Mouse (Mus musculus) midbrain, embryonic 12.5 days (tissue): ENCODE data around the gene Grip1. TPM values are rescaled to one million over a fixed set of nuclear protein-coding genes. Genes with fewer than 3 reads are reported as not detected.

Source experiments
- ATAC-seq: fragments of 200-750 bp; cut with Nextera tagmentation; 2 replicates; pipeline ENCODE4 v1.8.0; 2017; ENCODE audit warnings: low read depth, moderate TSS enrichment, moderate library complexity; ENCODE audit not compliant: low FRiP score
- H3K27ac ChIP-seq: fragments of 300-500 bp; sonication (generic); replicated peaks from 2 replicates; pipeline ENCODE4 v1.5.1; 2016; ENCODE audit warnings: mild to moderate bottlenecking
- H3K27me3 ChIP-seq: fragments of 300-500 bp; sonication (generic); 2 replicates; pipeline ENCODE4 v1.6.1; 2016; ENCODE audit warnings: mild to moderate bottlenecking
- H3K36me3 ChIP-seq: fragments of 300-500 bp; sonication (generic); 2 replicates; pipeline ENCODE4 v1.6.1; 2016
- H3K4me1 ChIP-seq: fragments of 300-500 bp; sonication (generic); 2 replicates; pipeline ENCODE4 v1.6.1; 2016
- H3K4me2 ChIP-seq: fragments of 300-500 bp; sonication (generic); replicated peaks from 2 replicates; pipeline ENCODE4 v1.6.1; 2016; ENCODE audit warnings: mild to moderate bottlenecking, moderate library complexity
- H3K4me3 ChIP-seq: fragments of 300-500 bp; sonication (generic); 2 replicates; pipeline ENCODE4 v1.5.1; 2016; ENCODE audit warnings: mild to moderate bottlenecking
- H3K9ac ChIP-seq: fragments of 300-500 bp; sonication (generic); replicated peaks from 2 replicates; pipeline ENCODE4 v1.6.1; 2016; ENCODE audit warnings: mild to moderate bottlenecking, moderate library complexity
- H3K9me3 ChIP-seq: fragments of 300-500 bp; sonication (generic); 2 replicates; pipeline ENCODE4 v1.6.1; 2016; ENCODE audit warnings: mild to moderate bottlenecking
- WGBS: fragments of 180-500 bp; shearing (Covaris S2); methylation state at CpG from one replicate; pipeline ENCODE4 v1.1.7; 2016; 5-methylcytosine and 5-hydroxymethylcytosine counted together
- polyA plus RNA-seq: library from polyadenylated mRNA; unstranded; fragments of >200 nt; fragmentation: Nextera tagmentation; extraction: Ambion mirVana; gene quantifications from 2 replicates; pipeline ENCODE4 v1.2.1, GENCODE M21; 2016

Grip1 gene
- polyA plus RNA-seq, 1 experiment from 2014 or later: 12.7 TPM

GRCm38 (mm10) chr10:120002149-120002548 is 548.5 kb downstream of the Grip1 start:
- no peak overlapping the region for H3K9ac ChIP-seq
- ATAC-seq: no peak
- no peak overlapping the region for H3K4me2 ChIP-seq
- no peaks in the 10 kb centered on the region for H3K27me3 ChIP-seq
- H3K9me3 ChIP-seq: no peaks in the 10 kb centered on the region
- no peak overlapping the region for H3K27ac ChIP-seq
- no peaks in the 10 kb centered on the region for H3K36me3 ChIP-seq
- H3K4me3 ChIP-seq: no peak overlapping the region
- 90% methylated on average over 4 of the region's 4 CpGs for WGBS
- no peaks in the 10 kb centered on the region for H3K4me1 ChIP-seq

- H3K4me3 ChIP-seq: no peak overlapping the region
- no peak for ATAC-seq
- H3K4me1 ChIP-seq: no peaks in the 10 kb centered on the region
- no peaks in the 10 kb centered on the region for H3K27me3 ChIP-seq
- no peaks in the 10 kb centered on the region for H3K36me3 ChIP-seq
- WGBS: 92% methylated on average over 7 of the region's 7 CpGs
- H3K9ac ChIP-seq: no peak overlapping the region
- H3K27ac ChIP-seq: no peak overlapping the region
- H3K9me3 ChIP-seq: no peaks in the 10 kb centered on the region
- no peak overlapping the region for H3K4me2 ChIP-seq
Observed at GRCm38 (mm10) chr10:120004096-120004495, 550.5 kb downstream of the Grip1 start.

GRCm38 (mm10) chr10:120005581-120005980 is 552.0 kb downstream of the Grip1 start:
- Histone ChIP-seq H3K4me1 (no peaks in the 10 kb centered on the region), H3K36me3 (peaks cover 5% of the 10 kb centered on the region; the same call in 1 of the 2 replicates), H3K4me3 (no peak overlapping the region), H3K9ac (no peak overlapping the region), H3K27ac (no peak overlapping the region), H3K9me3 (no peaks in the 10 kb centered on the region), H3K4me2 (no peak overlapping the region), H3K27me3 (no peaks in the 10 kb centered on the region)
- 91% methylated on average over 5 of the region's 5 CpGs for WGBS
- no peak for ATAC-seq

- Histone ChIP-seq H3K27me3 (no peaks in the 10 kb centered on the region), H3K9ac (no peak overlapping the region), H3K4me2 (no peak overlapping the region), H3K27ac (no peak overlapping the region), H3K36me3 (peaks cover 12% of the 10 kb centered on the region; the same call in 1 of the 2 replicates), H3K4me3 (no peak overlapping the region), H3K9me3 (no peaks in the 10 kb centered on the region), H3K4me1 (no peaks in the 10 kb centered on the region)
- no peak for ATAC-seq
- WGBS: 95% methylated on average over 13 of the region's 13 CpGs
Observed at GRCm38 (mm10) chr10:120012331-120012730, 558.7 kb downstream of the Grip1 start.

GRCm38 (mm10) chr10:120015117-120015516 is 561.5 kb downstream of the Grip1 start:
- Histone ChIP-seq H3K4me3 (no peak overlapping the region), H3K9me3 (no peaks in the 10 kb centered on the region), H3K36me3 (peaks cover 11% of the 10 kb centered on the region; the same call in 1 of the 2 replicates), H3K4me2 (no peak overlapping the region), H3K9ac (no peak overlapping the region), H3K4me1 (no peaks in the 10 kb centered on the region), H3K27ac (no peak overlapping the region), H3K27me3 (no peaks in the 10 kb centered on the region)
- ATAC-seq: no peak
- 89% methylated on average over 3 of the region's 3 CpGs for WGBS

- H3K4me3 ChIP-seq: no peak overlapping the region
- H3K4me1 ChIP-seq: 0 out of 2 replicates have a peak, but pooled peaks cover 4% of the 10 kb centered on the region
- H3K36me3 ChIP-seq: 0 out of 2 replicates have a peak, but pooled peaks cover 4% of the 10 kb centered on the region
- H3K27me3 ChIP-seq: no peaks in the 10 kb centered on the region
- no peaks in the 10 kb centered on the region for H3K9me3 ChIP-seq
- H3K9ac ChIP-seq: no peak overlapping the region
- H3K4me2 ChIP-seq: no peak overlapping the region
- H3K27ac ChIP-seq: no peak overlapping the region
- 58% methylated on average over 10 of the region's 10 CpGs for WGBS
- no peak for ATAC-seq
Observed at GRCm38 (mm10) chr10:120026437-120026836, 572.8 kb downstream of the Grip1 start.

GRCm38 (mm10) chr10:120030901-120031300 is 577.3 kb downstream of the Grip1 start:
- WGBS: 91% methylated on average over 6 of the region's 6 CpGs
- Histone ChIP-seq H3K9me3 (no peaks in the 10 kb centered on the region), H3K4me3 (no peak overlapping the region), H3K27ac (no peak overlapping the region), H3K9ac (no peak overlapping the region), H3K4me1 (peaks cover 15% of the 10 kb centered on the region), H3K36me3 (no peaks in the 10 kb centered on the region), H3K27me3 (peaks cover 20% of the 10 kb centered on the region), H3K4me2 (no peak overlapping the region)
- no peak for ATAC-seq

- Histone ChIP-seq H3K27ac (no peak overlapping the region), H3K4me1 (peaks cover 18% of the 10 kb centered on the region), H3K36me3 (no peaks in the 10 kb centered on the region), H3K27me3 (peaks cover 20% of the 10 kb centered on the region), H3K9me3 (no peaks in the 10 kb centered on the region), H3K4me2 (no peak overlapping the region), H3K9ac (no peak overlapping the region), H3K4me3 (no peak overlapping the region)
- ATAC-seq: no peak
- 92% methylated on average over 8 of the region's 8 CpGs for WGBS
Observed at GRCm38 (mm10) chr10:120031316-120031715, 577.7 kb downstream of the Grip1 start.

- WGBS: 70% methylated on average over 9 of the region's 9 CpGs
- no peak for ATAC-seq
Observed at GRCm38 (mm10) chr10:120033866-120034265, 580.2 kb downstream of the Grip1 start.

GRCm38 (mm10) chr10:120035211-120035733 is 581.6 kb downstream of the Grip1 start:
- H3K27ac ChIP-seq: no peak overlapping the region
- H3K27me3 ChIP-seq: peaks cover 32% of the 10 kb centered on the region
- H3K4me2 ChIP-seq: peak overlapping the region; percentile 22
- peaks cover 8% of the 10 kb centered on the region; the same call in 1 of the 2 replicates for H3K36me3 ChIP-seq
- 0 out of 2 replicates have a peak, but pooled peaks have one; percentile 38 for ATAC-seq
- no peak overlapping the region for H3K4me3 ChIP-seq
- no peaks in the 10 kb centered on the region for H3K9me3 ChIP-seq
- WGBS: 27% methylated on average over 15 of the region's 15 CpGs
- H3K4me1 ChIP-seq: peaks cover 17% of the 10 kb centered on the region
- H3K9ac ChIP-seq: no peak overlapping the region

More at GRCm38 (mm10) chr10:120033866-120034265, 580.2 kb downstream of the Grip1 start:
- Histone ChIP-seq H3K36me3 (peaks cover 7% of the 10 kb centered on the region; the same call in 1 of the 2 replicates), H3K4me1 (peaks cover 17% of the 10 kb centered on the region), H3K9me3 (no peaks in the 10 kb centered on the region), H3K4me2 (no peak overlapping the region), H3K27ac (no peak overlapping the region), H3K9ac (no peak overlapping the region), H3K27me3 (peaks cover 32% of the 10 kb centered on the region), H3K4me3 (no peak overlapping the region)

- WGBS: 28% methylated on average over 6 of the region's 6 CpGs
- Histone ChIP-seq H3K9ac (no peak overlapping the region), H3K4me3 (no peak overlapping the region), H3K4me1 (peaks cover 17% of the 10 kb centered on the region), H3K4me2 (peak overlapping the region; percentile 22; the same call in 1 of the 2 replicates), H3K36me3 (peaks cover 8% of the 10 kb centered on the region; the same call in 1 of the 2 replicates), H3K27ac (no peak overlapping the region), H3K9me3 (no peaks in the 10 kb centered on the region), H3K27me3 (peaks cover 32% of the 10 kb centered on the region)
- ATAC-seq: no peak
Observed at GRCm38 (mm10) chr10:120035824-120036223, 582.2 kb downstream of the Grip1 start.

- Histone ChIP-seq H3K27me3 (peaks cover 22% of the 10 kb centered on the region), H3K9me3 (no peaks in the 10 kb centered on the region), H3K27ac (no peak overlapping the region), H3K9ac (no peak overlapping the region), H3K4me1 (peaks cover 17% of the 10 kb centered on the region), H3K4me3 (no peak overlapping the region), H3K4me2 (no peak overlapping the region), H3K36me3 (peaks cover 8% of the 10 kb centered on the region; the same call in 1 of the 2 replicates)
- 93% methylated on average over 5 of the region's 5 CpGs for WGBS
- ATAC-seq: no peak
Observed at GRCm38 (mm10) chr10:120038194-120038593, 584.6 kb downstream of the Grip1 start.

GRCm38 (mm10) chr10:120044237-120044636 is 590.6 kb downstream of the Grip1 start:
- H3K4me2 ChIP-seq: no peak overlapping the region
- no peak for ATAC-seq
- H3K9me3 ChIP-seq: no peaks in the 10 kb centered on the region
- no peaks in the 10 kb centered on the region for H3K27me3 ChIP-seq
- no peak overlapping the region for H3K27ac ChIP-seq
- no peaks in the 10 kb centered on the region for H3K36me3 ChIP-seq
- H3K9ac ChIP-seq: no peak overlapping the region
- no peak overlapping the region for H3K4me3 ChIP-seq
- H3K4me1 ChIP-seq: peaks cover 7% of the 10 kb centered on the region
- 84% methylated on average over 6 of the region's 6 CpGs for WGBS
